Mouse (Mus musculus) limb, embryonic 11.5 days (tissue): ENCODE results near the gene Sertad4. TPM values are rescaled to one million over a fixed set of nuclear protein-coding genes. Genes with fewer than 3 reads are reported as not detected.

ENCODE experiments used
- ATAC-seq: fragments of 200-750 bp; cut with Nextera tagmentation; 2 replicates; pipeline ENCODE4 v1.8.0; 2017; ENCODE audit warnings: low read depth; ENCODE audit not compliant: insufficient number of reproducible peaks, low FRiP score, low TSS enrichment
- DNase-seq: peaks from one replicate; pipeline ENCODE4 v3.0.0-alpha.2; 2015; ENCODE audit warnings: low spot score
- H3K27ac ChIP-seq: fragments of 300-500 bp; sonication (generic); replicated peaks from 2 replicates; pipeline ENCODE4 v1.5.1; 2014; ENCODE audit warnings: low read depth, mild to moderate bottlenecking, low read length
- H3K27me3 ChIP-seq: fragments of 300-500 bp; sonication (generic); 2 replicates; pipeline ENCODE4 v1.6.1; 2014; ENCODE audit warnings: mild to moderate bottlenecking, low read length, mixed read lengths; ENCODE audit not compliant: control insufficient read depth, insufficient read depth
- H3K36me3 ChIP-seq: fragments of 300-500 bp; sonication (generic); 2 replicates; pipeline ENCODE4 v1.6.1; 2014; ENCODE audit warnings: mild to moderate bottlenecking, low read length, moderate library complexity, mixed read lengths; ENCODE audit not compliant: control insufficient read depth, insufficient read depth
- H3K4me1 ChIP-seq: fragments of 300-500 bp; sonication (generic); 2 replicates; pipeline ENCODE4 v1.6.1; 2014; ENCODE audit warnings: low read length, mixed read lengths; ENCODE audit not compliant: control insufficient read depth, insufficient read depth
- H3K4me2 ChIP-seq: fragments of 300-500 bp; sonication (generic); 2 replicates; pipeline ENCODE4 v1.6.1; 2014; ENCODE audit warnings: low read depth, mild to moderate bottlenecking, moderate library complexity; ENCODE audit not compliant: severe bottlenecking
- H3K4me3 ChIP-seq: fragments of 300-500 bp; sonication (generic); 2 replicates; pipeline ENCODE4 v1.5.1; 2014; ENCODE audit warnings: low read depth, low read length
- H3K9ac ChIP-seq: fragments of 300-500 bp; sonication (generic); 2 replicates; pipeline ENCODE4 v1.6.1; 2014; ENCODE audit warnings: mild to moderate bottlenecking, low read length
- H3K9me3 ChIP-seq: fragments of 300-500 bp; sonication (generic); 2 replicates; pipeline ENCODE4 v1.6.1; 2016; ENCODE audit warnings: low read length; ENCODE audit not compliant: control insufficient read depth
- WGBS: fragments of 180-500 bp; shearing (Covaris S2); extraction: QIAGEN DNeasy Blood & Tissue Kit; methylation state at CpG from one replicate; pipeline ENCODE4 v1.1.7; 2014; 5-methylcytosine and 5-hydroxymethylcytosine counted together
- polyA plus RNA-seq: library from polyadenylated mRNA; unstranded; fragments of >200 nt; fragmentation: Nextera tagmentation; extraction: Ambion mirVana; gene quantifications from 2 replicates; pipeline ENCODE4 v1.2.1, GENCODE M21; 2014

Sertad4 gene
- polyA plus RNA-seq, 1 experiment from 2014 or later, result 71.9 TPM

DNA sequence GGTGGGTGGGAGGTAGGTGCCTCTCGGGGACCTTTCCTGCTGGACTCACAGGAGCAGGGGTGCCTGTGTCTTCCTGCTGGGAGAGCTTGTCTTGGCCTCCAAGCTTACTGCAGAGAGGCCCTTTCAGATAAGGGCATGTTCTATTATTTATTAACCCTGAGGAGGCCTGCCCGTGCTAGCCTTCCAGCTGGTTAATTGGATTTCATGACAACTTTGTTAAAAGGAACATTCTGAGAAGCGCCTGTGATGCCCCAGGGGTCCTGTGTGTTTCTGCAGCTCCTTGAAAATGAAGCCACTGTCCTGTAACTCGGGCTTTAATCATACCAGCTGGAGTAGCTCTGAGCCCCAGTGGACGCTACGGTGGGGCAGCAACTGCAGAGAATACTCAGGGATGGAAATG is 25.1 kb downstream of the Sertad4 start:
- ATAC-seq (no peak), DNase-seq (no peak)
- Histone ChIP-seq H3K4me1 (peaks cover 27% of the 10 kb centered on the region), H3K9me3 (no peaks in the 10 kb centered on the region), H3K36me3 (no peaks in the 10 kb centered on the region), H3K27ac (peak overlapping the region; percentile 62; the same call in 1 of the 2 replicates), H3K4me3 (no peak overlapping the region), H3K4me2 (no peak overlapping the region), H3K9ac (no peak overlapping the region; the same call in 1 of the 2 replicates), H3K27me3 (no peaks in the 10 kb centered on the region)
- 12% methylated on average over 6 of the region's 6 CpGs for WGBS

DNA sequence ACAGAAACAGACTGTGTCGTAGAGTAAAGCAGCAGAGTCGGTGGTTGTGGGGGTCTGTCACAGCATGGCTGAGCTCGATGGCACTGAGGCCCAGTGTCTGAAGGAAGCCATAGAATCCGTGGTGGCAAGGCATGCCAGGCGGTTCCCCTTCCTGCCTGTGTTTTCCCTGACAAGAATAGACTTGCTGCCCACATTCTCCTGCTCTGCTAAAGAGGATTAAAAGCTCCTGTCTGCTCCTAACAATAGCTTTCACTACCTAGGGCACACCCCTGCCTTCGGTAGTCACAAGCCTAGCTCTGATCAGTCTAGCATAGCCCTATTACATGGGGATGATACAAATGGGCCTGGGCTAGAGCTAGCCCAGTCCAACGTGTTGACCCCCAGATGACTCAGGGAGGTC is 26.6 kb downstream of the Sertad4 start:
- Histone ChIP-seq H3K27ac (no peak overlapping the region), H3K9ac (no peak overlapping the region), H3K27me3 (no peaks in the 10 kb centered on the region), H3K4me2 (no peak overlapping the region), H3K9me3 (no peaks in the 10 kb centered on the region), H3K4me1 (peaks cover 20% of the 10 kb centered on the region), H3K36me3 (no peaks in the 10 kb centered on the region), H3K4me3 (no peak overlapping the region)
- 70% methylated on average over 7 of the region's 7 CpGs for WGBS
- no peak for ATAC-seq
- no peak for DNase-seq

DNA sequence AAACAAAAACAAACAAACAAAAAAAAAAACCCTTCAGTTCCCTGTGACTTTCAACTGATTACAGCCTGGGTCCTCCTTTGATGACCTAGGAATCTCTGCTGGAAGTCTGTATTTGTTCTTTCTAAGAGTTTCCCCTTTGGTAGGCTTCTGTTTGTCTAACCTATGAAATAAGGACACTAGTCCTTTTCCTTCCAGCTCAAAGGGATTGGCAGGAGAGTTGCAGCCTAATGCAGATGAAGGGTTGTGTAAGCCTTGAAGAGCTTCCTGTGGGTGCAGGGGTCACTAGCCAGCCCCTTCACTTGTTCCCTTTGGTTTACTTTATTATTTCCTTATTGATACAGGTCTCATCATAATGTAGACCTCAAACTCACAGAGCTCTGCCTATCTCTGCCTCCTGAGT is 27.6 kb downstream of the Sertad4 start:
- DNase-seq (no peak), ATAC-seq (no peak)
- Histone ChIP-seq H3K27ac (no peak overlapping the region), H3K4me2 (no peak overlapping the region), H3K4me1 (peaks cover 21% of the 10 kb centered on the region), H3K9ac (no peak overlapping the region), H3K4me3 (no peak overlapping the region), H3K36me3 (no peaks in the 10 kb centered on the region), H3K27me3 (no peaks in the 10 kb centered on the region), H3K9me3 (no peaks in the 10 kb centered on the region)

DNA sequence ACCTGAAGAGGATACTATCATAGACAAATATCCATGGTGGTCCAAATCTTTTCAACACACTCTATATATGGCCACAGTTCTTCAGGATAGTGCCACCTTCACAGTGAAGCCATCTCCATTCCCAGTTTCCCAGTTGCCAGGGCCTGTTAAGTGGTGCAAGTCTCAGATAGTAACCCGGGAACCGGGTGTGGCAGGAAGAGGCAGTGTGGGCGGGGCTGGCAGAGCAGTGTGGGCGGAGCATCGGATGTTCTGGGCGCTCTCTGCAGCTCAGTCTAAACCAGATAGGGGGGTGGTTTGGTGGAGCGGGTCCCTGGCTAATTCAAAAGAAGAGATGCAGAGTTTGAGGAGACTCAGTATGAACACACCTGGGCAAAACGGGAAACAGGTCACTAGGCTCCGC is 29.8 kb downstream of the Sertad4 start:
- peaks cover 18% of the 10 kb centered on the region for H3K4me1 ChIP-seq
- ATAC-seq, result no peak
- no peak overlapping the region for H3K9ac ChIP-seq
- H3K4me3 ChIP-seq, result no peak overlapping the region
- H3K4me2 ChIP-seq, result no peak overlapping the region
- no peak for DNase-seq
- H3K27ac ChIP-seq, result no peak overlapping the region
- 24% methylated on average over 9 of the region's 9 CpGs for WGBS
- H3K27me3 ChIP-seq, result no peaks in the 10 kb centered on the region
- H3K36me3 ChIP-seq, result no peaks in the 10 kb centered on the region
- no peaks in the 10 kb centered on the region for H3K9me3 ChIP-seq

DNA sequence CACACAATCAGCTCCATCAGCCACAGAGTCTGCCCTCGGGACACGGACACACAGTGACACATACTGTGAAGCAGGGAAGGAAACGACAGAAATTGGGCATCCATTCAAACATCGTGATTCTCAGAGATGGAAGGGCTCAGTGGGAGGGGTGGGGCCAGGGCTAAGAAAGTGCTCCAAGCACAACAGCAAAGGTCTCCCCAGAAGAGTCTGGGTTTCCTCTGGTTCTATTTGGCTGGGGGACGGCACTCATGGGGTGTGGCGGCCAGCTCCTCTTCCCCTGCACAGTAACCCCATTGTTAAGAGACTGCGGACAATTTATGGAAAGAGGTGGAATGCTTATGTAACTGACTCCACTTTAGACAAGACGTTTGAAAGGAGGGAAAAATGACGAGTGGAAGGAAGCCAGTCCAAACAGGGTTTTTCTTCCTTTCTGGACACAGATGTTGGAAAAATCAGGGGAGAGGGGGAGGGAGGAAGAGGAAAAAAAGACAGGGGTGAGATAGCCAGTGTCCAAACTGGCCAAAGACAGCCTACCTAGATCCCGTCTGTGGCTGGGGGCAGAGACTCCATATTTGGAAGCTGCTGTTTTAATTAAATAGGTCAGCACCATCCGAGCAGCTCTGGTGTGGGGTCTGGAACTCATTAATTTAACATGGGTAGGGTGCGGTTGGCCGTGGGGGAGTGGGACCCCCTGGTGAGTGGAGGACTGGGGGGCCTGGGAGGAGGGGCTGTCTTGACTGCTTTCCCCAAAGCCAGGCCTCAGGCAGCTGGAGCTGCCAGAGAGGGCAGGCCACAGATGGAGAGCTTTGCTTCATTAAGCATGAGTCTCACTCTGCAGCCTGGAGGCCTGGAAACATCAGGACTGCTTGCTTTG is 32.7 kb downstream of the Sertad4 start:
- ATAC-seq (peak; percentile 78), DNase-seq (peak; percentile 80)
- Histone ChIP-seq H3K36me3 (no peaks in the 10 kb centered on the region), H3K4me2 (peak overlapping the region; percentile 12; the same call in 1 of the 2 replicates), H3K9ac (peak overlapping the region; percentile 34; the same call in 1 of the 2 replicates), H3K27ac (peak overlapping the region; percentile 94), H3K4me3 (no peak overlapping the region), H3K4me1 (peaks cover 15% of the 10 kb centered on the region), H3K9me3 (no peaks in the 10 kb centered on the region), H3K27me3 (no peaks in the 10 kb centered on the region)
- WGBS, result 15% methylated on average over 13 of the region's 13 CpGs

DNA sequence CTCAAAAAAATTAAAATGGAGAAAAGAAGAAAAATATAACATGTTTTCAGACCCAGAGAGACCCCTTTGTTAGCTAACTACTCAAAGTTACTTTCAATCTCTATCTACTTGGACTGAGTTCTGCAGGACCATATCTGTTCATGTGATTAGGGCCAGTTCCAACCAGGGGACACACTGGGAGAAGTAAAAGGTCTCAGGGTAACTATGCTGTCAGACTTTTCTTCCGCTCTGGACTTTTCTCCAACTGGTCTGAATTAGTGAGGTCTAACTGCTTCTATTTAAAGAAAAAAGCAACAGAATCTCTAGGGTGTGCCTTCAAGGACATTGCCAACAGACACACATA is 33.3 kb downstream of the Sertad4 start:
- no peak overlapping the region for H3K4me3 ChIP-seq
- H3K4me1 ChIP-seq, result peaks cover 15% of the 10 kb centered on the region
- H3K9ac ChIP-seq, result no peak overlapping the region
- no peaks in the 10 kb centered on the region for H3K27me3 ChIP-seq
- no peak for DNase-seq
- H3K27ac ChIP-seq, result peak overlapping the region; percentile 94
- H3K36me3 ChIP-seq, result no peaks in the 10 kb centered on the region
- no peak overlapping the region for H3K4me2 ChIP-seq
- H3K9me3 ChIP-seq, result no peaks in the 10 kb centered on the region
- 14% methylated on average over 1 of the region's 1 CpGs for WGBS
- no peak for ATAC-seq

DNA sequence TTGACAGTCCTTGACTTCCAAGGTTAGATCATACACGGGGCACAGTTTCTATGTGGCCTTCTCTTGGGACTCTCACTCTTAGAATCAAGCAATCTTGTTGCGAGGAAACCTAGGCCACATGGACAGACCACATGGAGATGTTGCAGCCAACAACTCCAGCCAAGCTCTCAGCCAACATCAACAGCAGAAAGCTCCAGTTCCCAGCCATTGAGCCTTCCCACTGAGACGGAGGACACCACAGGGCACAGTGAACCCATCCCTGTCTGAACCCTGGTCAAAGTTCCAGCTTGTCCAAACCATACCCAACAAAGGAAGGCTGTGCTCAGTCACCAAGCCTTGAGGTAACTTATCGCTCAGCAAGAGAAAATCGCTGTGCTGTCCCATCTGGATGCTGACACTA is 37.2 kb downstream of the Sertad4 start:
- WGBS, result 90% methylated on average over 5 of the region's 5 CpGs
- H3K36me3 ChIP-seq, result no peaks in the 10 kb centered on the region
- ATAC-seq, result no peak

DNA sequence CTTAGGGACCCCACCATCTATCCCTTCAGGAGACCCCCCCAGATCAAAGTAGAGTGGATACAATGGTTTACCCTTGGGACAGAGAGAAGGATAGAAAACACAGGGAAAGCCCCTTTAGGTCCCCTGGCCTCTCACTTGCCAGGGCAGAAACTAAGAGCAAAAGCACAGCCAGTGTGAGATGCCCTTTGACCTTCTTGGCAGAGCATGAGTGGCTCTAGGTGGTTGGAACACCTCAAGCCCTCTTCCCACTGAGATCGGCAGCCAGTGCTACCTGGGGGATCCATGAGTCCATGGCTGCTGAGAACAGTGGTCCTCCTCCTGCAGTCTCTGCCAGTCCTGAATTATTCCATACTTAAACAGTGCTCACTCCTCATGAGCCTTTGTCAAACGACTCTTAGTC is 39.8 kb downstream of the Sertad4 start:
- ATAC-seq, result no peak
- Histone ChIP-seq H3K9me3 (no peaks in the 10 kb centered on the region), H3K4me3 (no peak overlapping the region), H3K36me3 (no peaks in the 10 kb centered on the region), H3K4me1 (peaks cover 17% of the 10 kb centered on the region), H3K27ac (peak overlapping the region; percentile 50; the same call in 1 of the 2 replicates), H3K9ac (no peak overlapping the region), H3K27me3 (no peaks in the 10 kb centered on the region), H3K4me2 (no peak overlapping the region)
- 48% methylated on average over 2 of the region's 2 CpGs for WGBS
- no peak for DNase-seq

More for the DNA sequence above, 37.2 kb downstream of the Sertad4 start:
- no peak overlapping the region for H3K27ac ChIP-seq
- H3K27me3 ChIP-seq, result no peaks in the 10 kb centered on the region
- no peak overlapping the region for H3K4me3 ChIP-seq
- no peak for DNase-seq
- no peaks in the 10 kb centered on the region for H3K9me3 ChIP-seq
- H3K9ac ChIP-seq, result no peak overlapping the region
- H3K4me2 ChIP-seq, result no peak overlapping the region
- peaks cover 23% of the 10 kb centered on the region for H3K4me1 ChIP-seq
